Mouse (Mus musculus): ENCODE measurements around the gene Hic2.
"Not testable (repeated sequence)": the region's sequence is repeated elsewhere in the genome, so short reads cannot be mapped to it uniquely, and the experiment has no call there.

Gene Hic2

DNA sequence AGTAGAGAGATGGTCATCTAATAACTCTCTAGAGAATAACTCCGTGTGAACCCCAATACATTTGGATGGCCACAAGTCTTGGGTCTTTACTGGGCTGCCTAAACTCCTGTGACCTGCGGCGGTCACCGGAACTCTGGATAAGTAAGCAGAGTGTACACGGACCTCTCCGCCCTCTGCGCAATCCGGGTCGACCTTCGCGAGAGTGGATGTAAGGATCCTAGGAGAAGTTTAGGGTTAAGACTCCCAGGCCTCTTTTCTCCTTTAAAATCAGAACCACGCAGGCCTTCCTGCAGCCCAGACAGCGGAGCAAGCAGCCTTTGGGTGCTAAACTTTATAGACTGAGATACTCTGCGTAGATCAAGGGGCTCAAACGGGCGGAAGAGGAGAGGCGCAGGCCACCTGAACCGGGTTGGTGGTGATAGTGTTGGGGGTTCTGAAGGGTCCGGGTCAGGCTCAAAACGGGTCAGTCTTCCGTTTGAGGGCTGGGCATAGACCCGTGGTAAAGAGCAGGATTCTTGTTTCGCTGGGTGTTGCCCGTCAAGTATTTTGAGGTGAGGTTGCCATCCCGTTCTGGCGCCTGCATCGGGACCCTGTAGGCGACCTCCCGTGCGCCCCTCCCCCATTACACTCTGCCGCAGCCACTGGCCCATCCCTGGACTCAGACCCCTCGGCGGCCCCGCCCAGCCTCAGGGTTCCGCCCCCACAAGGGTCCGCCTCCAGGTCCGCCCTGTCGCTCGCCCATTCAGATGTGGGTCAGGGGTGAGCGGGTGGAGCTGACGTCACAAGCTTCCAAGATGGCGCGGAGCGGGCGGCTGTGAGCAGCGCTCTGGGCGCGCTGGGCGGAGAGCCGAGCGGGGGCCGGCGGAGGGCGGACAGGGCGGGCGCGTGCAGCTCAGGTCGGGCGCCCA, at the start of gene Hic2:
Gene Hic2, plus strand, starts transcription at position 779 of the 908 bp plus-strand sequence.
- DNase-seq (ENCODE audit: low spot score) = peak; percentile 98

DNA sequence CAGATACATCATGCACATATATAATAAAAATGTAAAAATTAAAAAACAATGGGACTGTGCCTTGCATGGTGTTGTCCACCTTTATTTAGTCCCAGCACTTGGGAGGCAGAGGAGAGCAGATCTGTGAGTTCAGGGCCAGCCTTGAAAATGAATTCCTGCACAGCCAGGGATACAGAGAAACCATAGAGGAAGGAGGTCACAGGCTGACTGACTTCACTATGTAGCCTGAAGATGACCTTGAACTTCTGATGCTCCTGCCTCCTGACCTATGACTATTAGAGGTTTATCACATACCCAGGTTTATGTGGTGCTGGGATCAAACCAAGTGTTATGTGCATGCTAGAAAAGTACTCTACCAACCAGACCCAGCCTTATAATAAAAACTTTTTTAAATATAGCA, 47.9 kb upstream of the Hic2 start:
- no peak for DNase-seq (ENCODE audit: low spot score)

DNA sequence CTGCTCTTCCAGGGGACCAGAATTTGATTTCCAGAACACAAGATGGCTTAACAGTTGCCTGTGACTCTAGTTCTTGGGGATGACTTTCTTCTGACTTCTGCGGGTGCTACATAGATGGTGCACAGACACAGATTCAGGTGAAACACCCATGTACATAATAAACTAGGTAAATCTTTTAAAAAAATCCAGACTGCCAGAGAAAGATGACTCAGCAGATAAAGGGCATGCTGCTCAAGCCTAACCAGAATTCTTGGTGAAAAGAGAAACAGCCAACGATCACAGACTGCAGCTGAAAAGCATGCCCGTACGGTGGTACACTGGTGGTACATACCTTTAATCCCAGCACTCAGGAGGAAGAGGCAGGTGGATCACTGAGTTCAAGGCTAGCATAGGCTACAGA, 39.5 kb upstream of the Hic2 start:
- no peak for DNase-seq (ENCODE audit: low spot score)

DNA sequence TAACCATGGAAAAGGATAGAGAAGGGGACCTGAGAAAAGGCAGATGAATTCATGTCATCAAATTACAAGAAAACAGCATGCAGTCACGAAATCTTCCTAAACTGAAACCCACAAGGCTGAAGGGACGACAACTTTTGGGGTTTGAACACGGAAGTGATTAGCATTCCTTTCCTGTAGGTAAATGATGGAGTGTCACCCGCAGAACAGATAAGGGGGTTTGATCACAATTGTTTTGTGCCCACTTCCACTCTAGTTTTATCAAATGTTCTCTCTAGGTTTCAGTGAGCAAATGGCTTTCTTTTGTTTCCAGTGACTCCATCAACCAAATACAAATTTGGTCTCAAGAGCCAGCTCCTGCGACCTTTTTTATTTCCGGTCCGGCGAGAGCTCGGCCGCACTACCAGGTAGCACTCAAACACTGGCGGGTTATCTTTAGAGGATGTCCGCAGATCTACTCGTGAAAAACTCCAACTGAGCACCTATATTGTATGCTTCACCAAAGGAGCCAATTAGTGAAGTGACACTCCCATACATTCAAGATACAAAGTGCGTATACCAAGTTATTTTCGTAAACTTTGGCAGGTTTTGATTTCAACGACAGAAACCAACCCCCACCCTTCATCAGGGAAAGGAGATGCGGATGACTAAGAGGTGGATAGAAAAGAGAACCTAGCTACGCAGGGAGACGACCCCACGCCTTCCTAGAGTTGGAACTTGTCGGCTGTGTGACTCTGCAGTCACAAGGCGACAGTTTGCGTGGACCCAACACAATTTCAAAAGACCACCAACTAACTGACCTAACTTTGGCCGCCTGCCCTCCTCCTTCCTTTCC, 33.0 kb upstream of the Hic2 start:
- DNase-seq (ENCODE audit: low spot score) = no peak

DNA sequence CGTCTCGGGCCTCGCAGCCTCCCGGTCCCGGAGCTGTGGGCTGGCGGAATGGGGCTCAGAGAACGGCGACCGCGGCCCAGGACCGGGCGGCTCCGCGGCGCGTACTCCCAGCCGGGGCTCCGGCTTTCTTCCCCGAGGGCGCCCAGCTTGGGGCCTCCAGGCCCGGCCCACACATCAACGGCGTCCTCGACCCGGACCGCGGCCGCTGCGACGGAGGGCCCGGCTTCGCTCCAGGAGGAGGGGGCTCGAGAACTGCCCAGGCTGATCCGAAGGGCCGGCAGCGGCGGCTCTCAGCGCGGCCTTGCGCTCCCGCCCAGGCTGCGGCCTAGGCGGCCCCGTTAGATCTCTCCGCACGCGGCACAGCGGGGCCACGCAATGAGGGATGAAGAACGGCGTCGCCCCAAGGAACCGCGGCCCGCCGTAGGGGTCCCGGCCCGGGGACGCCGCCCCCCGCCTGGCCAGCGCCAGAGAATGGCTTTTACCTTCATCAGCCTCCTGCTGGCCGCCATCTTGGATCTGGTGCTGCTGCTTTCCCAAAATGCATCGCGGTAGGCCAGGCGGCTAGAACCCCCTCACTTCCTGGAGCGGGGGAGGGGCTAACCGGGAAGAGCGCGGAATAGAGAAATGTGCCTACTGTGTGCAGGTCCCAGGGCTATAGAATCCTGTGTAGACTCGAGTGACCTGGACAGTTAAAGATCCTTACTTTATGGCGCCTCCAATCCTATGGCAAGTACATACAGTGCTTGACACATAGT, 32.2 kb upstream of the Hic2 start:
- DNase-seq (ENCODE audit: low spot score) = peak; percentile 89

DNA sequence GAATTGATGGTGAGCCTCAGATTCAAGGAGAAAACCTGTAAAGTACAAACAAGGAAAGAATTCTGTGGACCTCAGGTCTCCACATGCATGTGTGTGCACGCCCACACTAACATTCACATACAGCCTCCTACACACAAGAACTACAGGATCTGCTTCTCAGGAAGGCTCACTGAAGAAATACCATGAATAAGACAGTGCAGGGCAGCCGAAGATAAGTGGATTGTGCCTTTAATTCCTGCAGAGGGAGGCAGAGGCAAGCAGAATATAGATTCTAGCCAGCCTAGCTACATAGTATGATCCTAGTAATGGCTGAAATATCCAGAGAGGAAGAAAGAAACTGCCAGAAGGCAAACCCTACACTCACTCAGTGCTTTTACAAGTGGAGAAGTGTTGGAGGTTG, 31.4 kb upstream of the Hic2 start:
- no peak for DNase-seq (ENCODE audit: low spot score)

DNA sequence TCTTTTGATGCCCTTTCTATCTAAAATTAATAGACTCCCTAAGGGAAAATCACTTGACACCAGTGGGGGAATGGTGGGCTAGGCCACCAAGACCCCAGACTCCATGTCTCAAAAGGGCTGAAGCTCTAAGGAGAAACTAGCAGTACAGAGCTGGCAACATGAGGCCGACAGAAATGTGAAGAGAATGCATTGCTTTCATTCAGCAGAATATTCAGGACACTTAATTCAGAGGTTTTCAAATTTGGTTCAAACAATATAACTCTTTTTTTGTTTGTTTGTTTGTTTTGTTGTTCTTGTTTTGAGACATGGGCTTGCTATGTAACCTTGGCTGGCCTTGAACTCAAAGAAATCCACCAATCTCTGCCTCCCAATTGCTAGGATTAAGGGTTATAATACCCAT, 30.8 kb upstream of the Hic2 start, which contains the start of gene Ube2l3:
Gene Ube2l3, minus strand, starts transcription at position 101 of the 400 bp plus-strand sequence.
- DNase-seq (ENCODE audit: low spot score) = no peak

DNA sequence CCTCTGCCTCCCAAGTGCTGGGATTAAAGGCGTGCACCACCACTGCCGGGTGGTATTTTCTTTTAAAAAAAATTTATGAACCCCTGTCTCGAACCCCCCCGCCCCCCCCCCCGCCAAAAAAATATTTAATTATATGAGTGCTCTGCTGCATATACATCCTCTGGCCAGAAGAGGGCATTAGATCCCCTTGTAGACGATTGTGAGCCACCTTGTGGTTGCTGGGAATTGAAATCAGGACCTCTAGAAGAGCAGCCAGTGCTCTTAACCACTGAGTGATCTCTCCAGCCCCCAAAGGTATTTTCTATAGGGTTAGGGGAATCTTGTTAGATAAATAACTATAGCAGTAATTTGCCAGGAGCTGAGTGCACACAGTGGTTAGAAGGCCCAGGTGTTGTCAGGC, 28.4 kb upstream of the Hic2 start:
- no peak for DNase-seq (ENCODE audit: low spot score)

DNA sequence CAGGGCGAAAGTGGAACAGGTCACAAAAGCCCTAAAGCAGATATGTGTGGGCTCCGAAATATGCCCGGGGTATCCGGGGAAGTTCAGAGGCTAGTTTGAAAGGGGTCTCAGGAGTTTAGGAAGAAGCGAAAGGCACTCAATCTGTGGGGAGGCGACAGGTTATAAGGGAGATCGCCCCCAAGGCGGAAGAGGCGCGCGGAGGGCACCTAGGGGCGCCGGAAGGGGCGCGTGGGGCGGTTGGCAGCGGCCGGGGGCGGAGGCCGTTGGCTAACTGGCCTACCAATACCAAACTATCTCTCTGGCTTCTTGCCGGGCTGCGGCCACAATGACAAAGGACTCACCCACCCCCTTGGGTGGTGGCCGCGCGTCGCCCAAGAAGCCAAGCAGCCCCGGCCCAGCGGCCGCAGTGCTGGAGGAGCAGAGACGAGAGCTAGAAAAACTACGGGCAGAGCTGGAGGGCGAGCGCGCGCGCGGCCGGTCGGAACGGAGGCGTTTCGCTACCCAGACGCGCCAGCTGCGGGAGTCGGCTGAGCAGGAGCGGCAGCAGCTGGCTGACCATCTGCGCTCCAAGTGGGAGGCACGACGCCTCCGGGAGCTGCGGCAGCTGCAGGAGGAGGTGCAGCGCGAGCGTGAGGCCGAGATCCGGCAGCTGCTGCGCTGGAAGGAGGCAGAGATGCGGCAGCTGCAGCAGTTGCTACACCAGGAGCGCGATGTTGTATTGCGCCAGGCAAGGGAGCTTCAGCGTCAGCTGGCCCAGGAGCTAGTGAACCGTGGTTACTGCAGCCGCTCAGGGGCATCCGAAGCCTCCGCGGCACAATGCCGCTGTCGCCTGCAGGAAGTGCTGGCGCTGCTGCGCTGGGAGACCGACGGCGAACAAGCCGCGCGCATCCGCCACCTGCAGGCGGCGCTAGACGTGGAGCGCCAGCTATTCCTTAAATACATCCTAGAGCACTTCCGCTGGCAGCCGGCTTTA, 24.7 kb upstream of the Hic2 start, which contains the start of gene Rimbp3:
Gene Rimbp3, plus strand, starts transcription at position 215 of the 973 bp plus-strand sequence.
- DNase-seq (ENCODE audit: low spot score) = peak; percentile 85

DNA sequence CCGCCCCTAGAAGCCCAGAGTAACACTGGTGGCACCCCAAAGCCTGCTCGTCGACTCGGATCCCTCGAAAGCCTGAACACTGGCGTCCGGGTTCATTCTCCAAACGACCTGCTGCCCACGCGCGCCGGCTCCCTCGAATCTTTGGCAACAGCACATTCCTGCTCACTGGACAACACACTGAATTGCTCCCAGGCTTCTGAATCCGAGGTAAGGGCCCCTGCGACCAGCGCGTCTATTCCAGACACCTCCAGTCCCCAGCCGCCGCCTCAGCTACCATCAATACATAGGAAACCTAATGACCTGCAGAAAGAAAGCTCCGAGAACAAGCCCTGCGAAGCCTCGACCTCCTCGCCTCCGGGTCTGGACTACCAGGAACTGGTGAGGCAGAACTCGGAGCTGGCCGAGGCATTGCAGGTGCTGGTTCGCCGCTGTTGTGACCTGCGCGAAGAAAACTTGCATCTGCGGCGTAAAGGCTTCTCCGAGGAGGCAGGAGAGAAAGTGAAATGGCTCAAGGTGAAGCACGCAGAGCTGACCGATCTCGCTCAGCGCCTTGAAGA, 23.9 kb upstream of the Hic2 start:
- no peak for DNase-seq (ENCODE audit: low spot score)

DNA sequence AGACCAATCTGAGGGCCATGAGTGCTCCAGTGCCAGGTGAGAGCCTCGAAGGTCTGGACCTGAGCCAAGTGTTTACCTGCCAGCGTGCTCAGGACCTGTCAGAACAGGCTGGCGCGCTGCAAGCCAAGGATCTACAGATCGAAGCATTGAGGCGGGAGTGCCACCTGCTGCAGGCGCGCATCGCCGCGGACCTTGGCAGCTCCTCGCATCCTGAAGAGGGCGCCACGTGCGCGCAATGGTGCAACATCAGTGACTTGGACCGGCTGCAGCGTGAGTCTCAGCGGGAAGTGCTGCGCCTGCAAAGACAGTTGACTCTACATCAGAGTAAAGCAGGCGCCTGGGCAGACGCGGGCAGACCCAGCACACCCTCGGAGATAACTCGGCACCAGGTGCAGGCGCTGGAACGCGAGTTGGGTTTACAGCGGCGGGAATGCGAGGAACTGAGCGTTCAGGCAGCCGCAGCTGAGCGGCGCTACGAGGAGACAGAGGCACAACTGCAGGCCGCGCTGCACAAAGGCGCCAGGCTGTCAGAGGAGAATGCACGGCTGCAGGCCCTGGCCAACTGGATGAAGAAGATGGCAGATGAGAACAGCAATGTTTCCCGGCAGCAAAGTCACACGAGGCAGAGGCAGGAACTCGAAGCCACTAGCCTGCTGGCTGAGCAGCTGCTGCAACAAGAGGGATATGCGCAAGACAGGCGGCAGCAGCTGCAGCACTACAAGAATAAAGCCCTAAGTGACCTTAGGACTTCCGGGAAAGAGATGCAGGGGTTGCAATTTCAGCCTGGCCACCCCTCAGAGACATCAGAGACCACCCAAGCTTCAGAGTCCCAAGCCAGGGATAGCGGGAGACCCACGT, 23.2 kb upstream of the Hic2 start:
- peak; percentile 92 for DNase-seq (ENCODE audit: low spot score)

DNA sequence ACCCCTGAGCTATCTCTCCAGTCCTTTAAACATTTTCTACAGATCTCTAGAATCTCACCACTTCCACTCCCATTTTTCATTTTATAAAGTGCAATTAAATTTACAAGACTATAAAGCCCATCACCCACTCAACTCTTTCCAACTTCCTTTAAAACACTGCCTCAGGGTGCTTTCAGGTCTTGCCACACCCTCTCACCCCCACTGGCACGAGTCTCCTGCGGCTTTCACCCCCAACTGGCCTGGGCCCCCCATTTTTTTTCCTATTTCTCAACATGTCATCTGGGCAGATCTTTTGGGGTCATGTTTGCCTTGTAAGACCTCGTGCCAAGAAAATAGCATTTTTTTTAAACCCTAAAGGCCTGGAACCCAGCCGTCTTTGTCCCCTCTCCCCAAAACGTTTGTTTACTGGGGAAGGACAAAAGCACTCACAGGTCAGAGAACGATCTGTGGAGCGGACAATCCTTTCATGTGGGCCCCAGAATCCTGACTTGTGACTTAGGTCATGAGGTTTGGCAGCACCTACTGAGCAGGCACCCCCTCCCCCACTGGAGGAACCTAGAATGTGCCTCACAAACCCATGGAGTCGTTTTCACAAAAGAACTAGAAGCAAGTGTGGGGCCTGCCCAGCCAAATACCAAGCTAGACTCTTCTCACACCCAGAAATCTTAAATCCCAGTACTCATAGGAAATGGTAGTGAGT, 16.3 kb upstream of the Hic2 start:
- no peak for DNase-seq (ENCODE audit: low spot score)

DNA sequence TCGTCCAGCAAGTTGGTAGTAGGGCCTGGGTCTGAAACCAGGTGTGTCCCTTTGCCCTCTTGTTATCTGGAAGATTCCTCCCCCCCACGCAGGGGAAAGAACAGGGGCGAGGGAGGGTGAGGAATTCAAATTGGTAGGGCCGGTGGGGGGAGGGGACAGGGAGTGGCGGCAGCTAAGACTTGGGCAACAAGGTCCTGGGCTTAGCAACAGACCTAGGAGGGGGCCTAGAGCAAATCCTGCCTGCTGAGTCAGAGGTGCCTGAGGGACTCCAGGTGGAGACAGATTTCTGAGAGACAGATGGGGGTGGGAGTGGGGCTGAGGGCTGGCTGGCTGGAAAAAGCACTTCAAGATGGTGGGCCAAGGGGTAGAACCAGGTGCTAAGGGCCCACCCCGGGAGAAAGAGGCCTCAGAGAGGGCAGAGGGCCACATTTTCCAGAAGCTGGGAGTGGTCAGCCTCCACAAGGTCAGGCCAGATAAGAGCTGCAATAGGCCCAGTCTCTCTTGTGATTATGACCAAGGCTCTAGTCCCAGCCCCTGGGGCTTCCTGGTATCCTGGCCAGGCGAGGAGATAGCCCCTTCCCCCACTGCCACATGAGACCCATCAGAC, 13.1 kb upstream of the Hic2 start:
- DNase-seq (ENCODE audit: low spot score) = peak; percentile 87

DNA sequence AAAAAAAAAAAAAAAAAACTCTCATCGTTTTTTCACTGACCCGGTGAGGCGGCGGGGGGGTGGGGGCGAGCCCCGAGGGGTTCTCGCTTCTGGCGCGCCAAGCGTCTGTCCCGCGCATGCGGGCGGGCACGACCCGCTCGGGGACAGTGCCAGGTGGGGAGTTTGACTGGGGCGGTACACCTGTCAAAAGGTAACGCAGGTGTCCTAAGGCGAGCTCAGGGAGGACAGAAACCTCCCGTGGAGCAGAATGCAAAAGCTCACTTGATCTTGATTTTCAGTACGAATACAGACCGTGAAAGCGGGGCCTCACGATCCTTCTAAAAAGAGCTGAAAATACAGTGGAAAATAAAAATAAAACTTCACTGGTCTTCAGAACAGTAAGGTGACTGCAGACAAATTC, 11.2 kb upstream of the Hic2 start:
- DNase-seq (ENCODE audit: low spot score) = peak; percentile 92

DNA sequence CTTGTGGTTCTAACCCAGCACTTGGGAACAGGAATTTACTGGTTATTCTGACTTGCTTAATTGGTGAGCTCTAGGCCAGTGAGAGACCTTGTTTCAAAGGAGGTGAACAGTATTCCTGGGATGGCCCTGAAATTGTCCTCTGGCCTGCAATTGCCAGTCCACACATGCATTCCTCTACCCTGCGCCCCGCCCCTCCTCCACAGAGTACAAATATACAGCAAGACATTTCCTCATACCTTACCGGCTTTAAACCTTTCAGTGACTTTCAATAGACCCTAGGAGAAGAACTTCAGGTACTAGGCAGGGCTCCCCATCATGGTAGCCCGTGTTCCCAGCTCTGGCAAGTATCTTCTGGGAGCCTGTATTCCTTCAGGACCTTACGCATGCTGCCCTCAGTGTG, 7.8 kb upstream of the Hic2 start:
- DNase-seq (ENCODE audit: low spot score) = peak; percentile 44

DNA sequence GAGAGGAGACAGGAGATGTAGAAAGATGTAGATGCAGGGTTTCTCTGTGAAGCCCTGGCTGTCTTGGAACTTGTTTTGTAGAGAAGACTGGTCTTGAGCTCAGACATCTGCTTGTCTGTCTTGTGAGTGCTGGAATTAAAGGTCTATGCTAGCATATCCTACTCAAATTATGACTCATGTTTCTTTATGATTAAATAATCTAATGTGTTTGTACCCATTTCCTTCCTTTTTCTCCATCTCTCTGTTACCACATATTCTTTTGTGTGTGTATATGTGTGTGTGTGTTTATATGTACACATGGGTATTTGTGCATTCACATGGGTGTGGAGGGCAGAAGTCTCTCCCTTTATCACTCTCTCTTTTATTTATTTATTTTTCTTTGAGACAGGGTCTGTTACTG, 6.9 kb upstream of the Hic2 start:
- DNase-seq (ENCODE audit: low spot score) = no peak

DNA sequence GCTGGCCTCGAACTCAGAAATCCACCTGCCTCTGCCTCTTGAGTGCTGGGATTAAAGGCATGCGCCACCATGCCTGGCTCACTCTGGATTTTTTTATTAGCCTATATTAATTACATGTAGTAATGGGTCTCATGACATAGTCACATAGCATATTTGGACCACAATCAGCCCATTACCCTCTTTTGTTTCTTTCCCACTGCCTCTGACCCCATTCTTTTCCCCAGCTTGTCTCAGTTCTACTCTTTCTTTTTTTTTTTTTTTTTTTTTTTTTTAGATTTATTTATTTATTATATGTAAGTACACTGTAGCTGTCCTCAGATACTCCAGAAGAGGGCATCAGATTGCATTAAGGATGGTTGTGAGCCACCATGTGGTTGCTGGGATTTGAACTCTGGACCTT, 1.8 kb upstream of the Hic2 start:
- not testable (repeated sequence) for DNase-seq (ENCODE audit: low spot score)

DNA sequence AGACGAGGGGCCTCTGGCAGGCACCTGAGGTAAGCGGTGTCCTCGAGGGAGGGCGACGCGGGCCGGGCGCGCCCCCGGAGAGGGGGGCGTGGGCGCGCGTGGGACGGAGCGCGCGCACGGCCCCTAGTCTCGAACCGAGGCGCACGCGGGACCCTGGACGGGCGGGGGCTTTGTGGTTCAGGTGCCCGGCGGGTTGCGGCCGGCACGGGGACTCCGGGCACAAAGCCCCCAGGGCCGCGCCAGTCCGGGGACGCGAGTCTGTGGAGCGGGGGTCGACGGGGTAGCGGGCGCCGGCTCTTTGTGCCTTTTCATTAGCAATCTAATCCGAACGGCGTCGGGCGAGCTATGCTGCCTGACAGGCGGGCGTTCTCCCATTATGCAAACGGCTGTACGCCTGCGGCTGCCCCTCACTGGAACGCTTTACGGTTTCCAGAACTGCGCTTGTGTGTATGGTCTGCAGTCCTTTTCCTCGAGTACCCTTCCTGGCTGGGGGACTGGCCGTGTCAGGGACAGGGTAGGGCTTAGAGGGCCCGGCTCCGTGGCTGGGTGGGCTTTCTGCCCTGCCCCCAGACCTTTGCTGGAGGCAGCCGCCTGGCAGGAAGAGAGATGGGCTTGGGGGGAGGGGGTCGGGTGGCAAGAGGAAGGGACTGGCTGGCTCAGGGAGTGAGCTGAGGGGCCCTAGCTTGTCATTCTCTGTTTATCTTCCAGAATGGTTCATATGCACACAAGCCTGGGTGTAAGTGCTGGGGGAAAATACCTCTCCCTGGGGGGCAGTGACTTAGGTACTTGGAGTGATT, 528 bp downstream of the Hic2 start:
- peak; percentile 69 for DNase-seq (ENCODE audit: low spot score)

Data from yolk sac, embryonic 10.5 days (tissue).